Mouse (Mus musculus): ENCODE measurements at regions not wholly inside any gene's neighbourhood (a gene's known extent, or its start where the extent isn't known, plus 50 kb on each side); places are given as distances from the start of the nearest gene placed in this dataset.

DNA sequence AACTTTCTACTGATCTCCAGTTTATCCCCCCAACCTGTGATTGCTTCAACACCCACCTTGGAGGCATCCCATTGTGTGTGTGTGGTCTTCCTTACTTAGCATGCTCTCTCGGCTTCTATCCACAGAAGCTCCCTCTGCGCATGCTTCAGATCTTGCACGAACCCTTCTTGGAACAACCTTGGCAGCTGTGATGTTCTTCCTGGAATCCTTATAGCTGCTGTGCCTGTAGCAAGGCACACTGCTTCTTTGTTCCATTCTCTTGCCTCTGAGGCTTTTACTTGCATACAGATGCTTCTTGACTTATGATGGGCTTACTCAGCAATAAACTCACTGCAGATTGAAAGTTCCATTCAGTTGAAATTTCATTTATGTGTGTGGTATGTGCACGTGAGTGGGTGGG, 81.2 kb downstream of the Asb13 start:
- TF ChIP-seq POLR2A (IDR thresholded peaks at IDR 0.05; ENCODE audit: borderline replicate concordance, low read depth, low read length) (no peak), CTCF (IDR thresholded peaks at IDR 0.05; ENCODE audit: low read depth, low read length) (no peak)
